Mouse (Mus musculus) kidney, postnatal 14 days (tissue): Measurements from ENCODE around the gene Mink1.
"Not testable (repeated sequence)": the region's sequence is repeated elsewhere in the genome, so short reads cannot be mapped to it uniquely, and the experiment has no call there.

Experiments used
- DNase-seq: peaks from one replicate; pipeline ENCODE4 v3.0.0; 2022; ENCODE audit warnings: mixed read lengths

Mink1 gene

DNA sequence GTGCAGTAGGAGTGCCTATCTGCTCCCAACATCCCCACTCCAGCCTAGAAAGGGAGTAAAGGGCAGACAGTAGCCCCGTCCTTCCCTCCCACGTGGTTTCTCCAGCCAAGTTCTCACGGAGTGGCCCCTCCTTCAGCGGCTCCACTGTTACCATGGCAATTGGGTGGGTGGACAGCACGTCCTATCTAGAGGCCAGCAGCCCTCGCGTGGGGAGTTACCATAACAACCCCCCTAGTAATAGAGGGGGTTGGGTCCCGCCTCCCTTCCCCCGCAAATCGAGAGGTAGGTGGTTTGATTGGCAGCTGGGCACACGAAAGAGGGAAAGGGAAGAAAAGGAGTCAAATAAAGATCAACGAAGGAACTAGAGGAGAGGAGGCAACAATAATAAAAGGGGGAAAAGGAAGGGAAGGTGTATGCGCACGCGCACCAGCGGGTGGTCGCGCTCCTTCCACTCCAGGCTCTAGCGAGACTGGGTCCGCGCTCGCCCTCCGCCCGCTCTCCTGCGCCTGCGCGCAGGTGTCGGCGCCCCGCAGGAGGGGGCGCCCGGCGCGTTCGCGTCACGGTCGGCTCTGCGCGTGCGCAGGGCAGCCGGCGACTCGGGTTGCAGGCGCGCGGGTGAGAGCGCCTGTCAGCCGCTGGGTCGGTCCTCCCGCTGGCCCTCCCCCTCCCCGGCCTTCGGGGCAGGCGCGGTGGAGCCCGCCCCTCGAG is at the start of gene Mink1:
TSS of gene Mink1 (plus strand) at position 595 of the 708 bp plus-strand sequence.
- peak; percentile 95 for DNase-seq

DNA sequence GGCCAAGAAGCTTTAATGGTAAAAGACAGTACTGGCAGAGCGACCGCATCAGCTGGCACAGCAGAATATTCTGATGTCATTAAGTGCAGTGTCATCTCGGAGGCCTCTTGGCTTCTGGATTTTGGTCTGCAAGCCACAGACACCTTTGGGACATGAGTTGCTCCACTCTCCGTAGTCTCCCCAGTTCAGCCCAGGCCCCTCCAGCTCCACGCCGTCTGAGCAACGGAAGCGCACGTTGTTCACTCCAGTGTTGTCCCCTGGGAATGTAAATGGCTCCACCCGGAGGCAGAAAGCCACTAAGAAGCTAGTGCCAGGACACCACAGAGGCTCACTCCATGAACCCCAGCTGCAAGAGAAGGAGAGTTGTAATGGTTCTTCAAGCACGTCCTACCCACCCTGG is 49.2 kb upstream of the Mink1 start:
- no peak for DNase-seq

DNA sequence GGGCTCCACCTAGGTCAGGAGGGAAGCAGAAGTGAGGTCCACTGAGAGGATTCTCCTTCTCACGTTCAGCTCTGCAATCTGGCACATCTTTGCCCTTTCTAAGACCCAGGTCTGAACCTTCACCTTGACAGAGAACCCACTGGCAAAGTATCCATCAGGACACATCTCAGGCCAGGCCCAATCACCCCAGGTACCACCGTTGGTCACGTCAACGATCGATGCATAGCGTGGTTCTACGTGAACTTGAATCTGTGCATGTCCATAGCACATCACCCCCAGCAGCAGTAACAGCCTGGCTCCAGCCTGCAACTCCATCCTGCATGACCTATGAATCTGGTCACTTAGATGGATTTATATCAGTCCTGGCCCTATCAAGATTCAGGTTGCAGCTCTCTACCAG is 48.4 kb upstream of the Mink1 start, which contains the start of gene Vmo1:
TSS of gene Vmo1 (minus strand) at position 329 of the 400 bp plus-strand sequence.
- DNase-seq: no peak

DNA sequence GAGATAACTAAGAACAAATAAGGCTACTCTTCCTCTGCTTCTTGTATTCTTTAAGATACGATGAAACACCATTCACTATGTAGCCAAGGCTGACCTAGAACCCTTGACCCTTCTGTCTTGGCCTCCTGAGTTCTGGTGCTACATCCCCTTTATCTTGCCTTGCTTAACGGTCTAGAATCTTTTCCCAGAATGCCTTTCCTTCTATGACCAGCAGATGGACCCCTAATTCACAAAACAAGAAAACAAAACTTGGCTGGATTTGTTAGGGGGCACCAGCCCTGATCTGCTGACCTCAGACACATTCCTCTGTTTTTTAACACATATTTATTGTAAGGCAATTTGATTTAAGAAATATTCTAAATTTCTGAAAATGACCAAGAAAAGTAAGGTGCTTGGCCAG is 46.3 kb upstream of the Mink1 start:
- DNase-seq: peak; percentile 67

DNA sequence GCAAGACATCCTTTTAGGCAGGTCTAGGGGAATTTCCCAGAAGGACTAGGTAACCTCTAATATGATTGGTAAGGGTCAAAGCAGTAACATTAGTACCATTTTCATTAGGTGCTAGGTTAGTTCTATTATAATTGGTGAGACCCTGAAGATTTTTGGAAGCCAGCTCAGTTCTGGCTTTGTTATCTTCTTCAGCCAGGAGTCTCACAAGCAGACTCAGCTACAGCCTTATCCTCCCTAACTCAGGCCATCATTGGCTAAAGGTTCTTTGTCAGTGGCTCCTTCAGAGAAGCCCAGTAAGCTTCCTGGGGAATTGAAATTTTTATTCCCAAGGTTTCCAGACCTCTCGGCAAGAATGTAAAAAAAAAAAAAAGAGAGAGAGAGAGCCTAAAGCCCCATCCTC is 44.2 kb upstream of the Mink1 start:
- DNase-seq: no peak

DNA sequence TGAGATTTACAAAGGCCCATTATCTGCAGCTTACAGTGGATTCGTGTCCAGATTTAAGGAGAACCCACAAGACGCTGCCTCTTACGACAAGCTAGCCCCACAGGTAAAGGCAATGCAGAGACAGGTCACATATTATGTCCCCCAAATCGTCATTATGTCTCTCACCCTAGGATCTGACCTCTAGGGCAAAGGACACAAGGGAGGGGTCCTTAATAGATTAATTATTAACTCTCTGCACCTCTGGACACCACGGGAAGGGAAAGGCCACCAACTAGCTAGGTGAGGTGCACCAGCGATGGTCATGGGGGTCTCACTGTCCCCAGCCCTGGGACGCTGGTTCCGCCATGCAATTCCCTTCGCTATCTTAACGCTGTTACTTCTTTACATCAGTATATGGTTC is 43.8 kb upstream of the Mink1 start, which contains the start of gene Gltpd2:
TSS of gene Gltpd2 (plus strand) at position 274 of the 400 bp plus-strand sequence.
- DNase-seq: no peak

DNA sequence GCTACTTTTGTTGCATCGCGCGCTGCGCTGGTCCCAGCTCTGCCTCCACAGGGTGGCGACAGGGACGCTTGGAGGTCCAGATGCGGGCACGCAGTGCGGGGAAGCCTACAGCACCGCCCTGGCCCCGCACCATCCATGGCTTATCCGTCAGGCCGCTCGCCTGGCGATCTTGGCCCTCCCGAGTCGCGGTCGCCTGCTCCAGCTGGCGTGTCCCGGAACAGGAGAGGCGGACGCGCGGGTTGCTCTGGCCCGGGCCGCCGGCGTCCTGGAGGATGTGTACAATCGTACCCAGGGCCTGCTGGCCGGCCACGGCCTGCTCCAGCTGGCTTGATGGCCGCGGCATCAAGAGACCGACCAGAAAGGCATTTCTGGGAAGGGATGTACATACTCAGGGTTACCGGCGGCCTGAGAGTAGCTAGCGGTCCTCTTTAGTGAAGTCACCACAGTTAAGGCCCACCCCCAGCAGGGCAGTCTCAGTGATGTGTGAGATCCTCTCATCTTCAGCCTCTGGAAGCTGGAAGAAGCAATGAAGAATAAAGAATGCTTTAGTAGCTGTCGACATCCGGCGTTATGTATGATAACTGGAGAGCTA is 42.4 kb upstream of the Mink1 start:
- peak; percentile 55 for DNase-seq

DNA sequence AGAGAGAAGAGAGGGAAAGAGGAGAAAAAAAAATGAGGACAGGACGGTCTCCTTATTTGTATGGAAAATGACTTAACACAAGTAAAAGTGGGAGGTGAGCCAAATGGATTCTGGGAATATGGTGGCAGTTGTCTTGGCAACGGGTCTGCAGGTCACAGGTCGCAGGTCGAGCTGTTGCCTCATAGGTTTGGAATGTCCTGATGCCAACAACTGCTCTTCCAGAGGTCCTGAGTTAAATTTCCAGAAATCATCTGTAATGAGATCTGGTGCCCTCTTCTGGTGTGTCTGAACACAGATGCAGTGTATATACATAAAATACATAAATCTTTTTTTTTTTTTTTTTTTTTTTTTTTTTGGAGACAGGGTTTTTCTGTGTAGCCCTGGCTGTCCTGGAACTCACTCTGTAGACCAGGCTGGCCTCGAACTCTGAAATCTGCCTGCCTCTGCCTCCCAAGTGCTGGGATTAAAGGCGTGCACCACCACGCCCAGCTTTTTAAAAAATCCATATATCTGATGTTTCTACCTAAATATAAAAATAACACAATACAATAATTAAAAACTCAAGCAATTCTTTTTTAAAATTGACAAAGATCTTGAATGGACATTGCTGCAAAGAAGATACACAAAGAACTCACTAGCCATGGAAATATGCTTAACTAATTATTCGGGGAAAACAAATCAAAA is 39.2 kb upstream of the Mink1 start:
- DNase-seq: not testable (repeated sequence)

DNA sequence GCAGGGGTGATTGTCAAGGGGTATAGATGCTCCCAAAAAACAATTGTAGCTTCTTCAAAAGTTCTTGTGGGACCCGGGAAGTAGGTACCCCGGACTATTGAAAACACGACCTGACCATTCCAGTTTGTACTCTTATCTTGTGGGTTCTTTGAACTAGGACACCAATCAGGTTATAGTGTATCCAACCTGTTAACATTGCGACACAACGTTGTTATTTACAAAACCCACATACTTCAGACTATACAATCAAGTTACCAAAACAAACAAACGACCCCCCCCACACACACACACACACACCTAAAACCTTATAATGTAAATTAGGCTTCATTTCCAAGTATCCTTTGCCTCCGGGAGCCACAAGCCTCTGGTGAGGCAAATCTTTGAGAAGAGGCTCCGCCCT is 37.9 kb upstream of the Mink1 start:
- DNase-seq: no peak

DNA sequence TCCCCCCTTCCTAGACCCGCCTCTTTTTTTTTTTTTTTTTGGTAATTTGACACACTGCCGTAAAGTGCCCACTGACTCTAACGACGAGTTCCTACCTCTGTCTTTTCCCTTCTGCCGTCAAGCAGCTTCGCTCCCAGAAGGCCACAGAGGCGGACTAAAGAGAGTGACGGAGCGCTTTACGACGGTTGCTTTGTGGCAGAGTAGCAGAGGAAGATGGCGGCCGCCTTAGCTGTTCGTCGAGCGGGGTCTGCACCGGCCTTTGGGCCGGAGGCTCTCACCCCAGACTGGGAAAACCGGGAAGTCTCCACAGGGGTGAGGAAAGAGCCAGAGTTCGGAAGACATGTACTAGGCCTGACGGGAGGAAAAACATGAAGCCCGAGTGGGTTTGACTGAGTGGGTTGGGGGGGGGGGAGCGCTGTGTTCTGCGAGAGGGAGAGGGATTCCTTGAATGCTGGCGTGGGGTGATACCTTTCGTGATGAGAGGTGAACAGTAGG is 37.5 kb upstream of the Mink1 start, which contains the start of gene Psmb6:
TSS of gene Psmb6 (plus strand) at position 184 of the 495 bp plus-strand sequence.
- DNase-seq: peak; percentile 96

DNA sequence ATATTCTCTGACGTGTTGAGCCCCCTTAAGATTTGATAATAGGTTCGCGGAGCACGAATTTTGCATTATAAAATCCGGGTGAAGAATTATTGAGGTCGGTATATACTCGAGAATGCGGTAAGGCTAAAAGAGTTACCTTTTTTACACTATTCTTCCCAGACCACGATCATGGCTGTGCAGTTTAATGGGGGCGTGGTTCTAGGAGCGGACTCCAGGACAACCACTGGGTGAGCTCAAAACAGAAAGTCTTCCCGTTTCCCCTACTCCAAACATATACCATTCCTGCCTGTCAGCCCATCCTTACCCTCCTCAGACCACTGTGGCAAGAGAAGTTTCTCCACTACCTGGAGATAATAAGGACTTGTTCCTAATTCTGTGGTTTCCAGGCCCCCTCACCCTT is 37.0 kb upstream of the Mink1 start:
- no peak for DNase-seq

DNA sequence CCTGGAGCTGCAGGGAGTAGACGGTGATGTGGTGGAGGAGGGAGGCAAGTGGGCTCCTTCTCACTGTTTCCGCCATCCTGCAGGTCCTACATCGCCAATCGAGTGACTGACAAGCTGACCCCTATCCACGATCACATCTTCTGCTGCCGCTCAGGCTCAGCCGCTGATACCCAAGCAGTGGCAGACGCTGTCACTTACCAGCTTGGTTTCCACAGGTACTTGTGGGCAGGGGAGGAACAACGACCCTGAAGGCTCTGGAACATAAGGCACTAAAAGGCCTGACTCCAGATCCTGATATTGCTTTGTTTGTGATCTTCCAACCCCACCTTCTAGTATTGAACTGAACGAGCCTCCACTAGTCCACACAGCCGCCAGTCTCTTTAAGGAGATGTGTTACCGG is 36.5 kb upstream of the Mink1 start:
- DNase-seq: no peak

DNA sequence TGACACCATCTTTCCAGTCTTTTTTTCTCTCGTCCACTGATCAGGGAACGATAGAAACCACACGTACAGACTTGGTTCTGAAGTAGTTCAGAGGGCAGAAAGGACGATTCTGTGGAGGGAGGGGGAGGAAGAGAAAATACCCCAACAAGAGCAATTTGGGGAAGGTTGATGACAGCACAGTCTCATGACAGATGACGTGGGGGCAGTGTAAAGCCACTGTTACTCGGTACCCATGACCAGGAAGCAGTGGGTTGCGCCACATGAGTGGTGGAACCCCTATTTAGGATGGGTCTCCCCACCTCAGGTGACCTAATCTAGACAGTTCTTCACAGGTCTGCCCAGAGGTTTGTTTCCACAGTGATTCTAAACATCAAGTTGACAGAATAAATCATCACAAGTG is 34.1 kb upstream of the Mink1 start:
- DNase-seq: no peak

DNA sequence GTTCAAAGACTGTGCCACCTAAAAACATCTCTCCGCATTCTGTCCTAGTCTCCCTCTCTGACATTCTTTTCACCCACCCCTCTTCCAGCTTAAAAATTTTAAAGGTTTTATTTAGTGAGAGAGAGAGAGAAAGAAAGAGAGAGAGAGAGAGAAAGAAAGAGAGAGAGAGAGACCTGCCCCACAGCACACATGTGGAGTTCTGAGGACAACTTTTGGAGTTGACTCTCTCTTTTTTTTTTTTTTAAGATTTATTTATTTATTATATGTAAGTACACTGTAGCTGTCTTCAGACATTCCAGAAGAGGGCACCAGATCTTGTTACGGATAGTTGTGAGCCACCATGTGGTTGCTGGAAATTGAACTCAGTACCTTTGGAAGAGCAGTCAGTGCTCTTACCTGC is 31.6 kb upstream of the Mink1 start:
- DNase-seq: not testable (repeated sequence)

DNA sequence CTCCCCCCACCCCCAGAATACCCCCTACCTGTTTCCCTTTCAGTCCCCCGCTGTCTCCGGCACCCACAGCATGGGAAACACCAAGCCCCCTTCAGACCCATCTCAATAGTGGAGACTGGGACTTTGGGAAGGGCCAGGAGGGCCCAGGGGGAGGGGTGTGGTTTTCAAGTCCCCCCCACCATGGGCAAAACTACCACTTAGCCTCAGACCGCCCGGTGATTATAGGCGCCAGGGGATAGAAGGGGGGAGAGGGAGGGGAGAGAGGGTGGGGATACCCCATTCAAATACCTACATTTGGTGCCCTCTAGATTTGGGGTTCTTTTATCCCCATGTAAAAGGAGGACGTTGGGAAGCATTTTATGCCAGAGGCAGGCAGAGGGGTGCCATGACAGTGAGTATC is 29.8 kb upstream of the Mink1 start, which contains the start of gene Gm40193:
TSS of gene Gm40193 (minus strand) at position 101 of the 400 bp plus-strand sequence.
- DNase-seq: no peak

DNA sequence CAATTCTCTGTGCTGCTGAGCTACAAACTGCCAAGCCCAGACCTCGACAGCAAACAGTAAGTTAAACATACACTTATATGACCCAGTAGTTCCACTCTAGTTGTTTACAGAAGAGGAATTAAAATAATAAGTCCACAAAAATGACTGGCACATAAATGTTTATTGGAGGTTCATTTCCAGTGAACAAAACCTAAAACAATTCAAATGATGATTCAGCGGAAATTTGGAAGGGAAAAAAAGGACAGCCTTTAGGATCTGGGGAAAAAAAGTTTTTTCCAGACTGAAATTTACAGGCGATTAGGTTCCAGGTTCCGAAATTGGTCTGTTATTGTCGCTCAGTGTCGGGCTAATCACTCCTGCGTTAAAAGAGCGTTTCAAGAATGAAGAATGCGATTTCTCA is 23.3 kb upstream of the Mink1 start:
- DNase-seq: no peak

DNA sequence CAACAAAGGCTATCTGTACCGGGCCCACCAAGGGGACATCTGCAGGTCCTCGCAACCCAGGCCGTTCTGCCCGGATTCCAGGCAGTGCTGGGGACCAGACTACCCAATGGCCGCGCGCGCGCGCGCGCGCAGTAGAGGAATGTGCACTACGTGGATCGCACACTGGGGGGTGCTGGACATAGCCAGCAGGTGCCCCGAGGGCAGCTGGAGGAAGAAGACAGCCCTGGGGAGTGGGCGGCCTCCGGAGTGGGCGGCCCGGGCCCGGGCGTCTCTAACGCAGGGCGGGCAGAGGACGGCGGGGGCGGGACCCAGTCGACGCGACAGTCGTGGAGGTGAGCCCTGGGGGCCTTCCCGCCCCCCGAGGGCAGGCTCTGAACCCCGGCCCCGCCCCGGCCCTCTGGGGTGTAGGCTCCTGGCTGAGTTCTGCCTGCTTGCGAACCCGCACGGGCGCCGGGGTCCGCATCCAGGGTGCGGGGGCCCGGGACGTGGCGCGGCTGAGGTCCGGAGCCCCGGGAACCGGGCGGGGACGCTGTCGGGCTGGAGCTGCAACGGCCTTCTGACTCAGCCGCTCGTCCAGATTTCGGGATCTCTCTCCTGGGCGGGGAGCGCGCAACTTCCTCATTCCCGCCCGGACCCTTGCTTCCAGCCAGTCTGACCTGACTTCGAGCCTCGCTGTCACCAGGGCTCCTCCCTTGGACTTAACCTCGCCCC is 22.6 kb upstream of the Mink1 start, which contains the start of gene Pld2:
TSS of gene Pld2 (plus strand) at position 188 of the 711 bp plus-strand sequence.
- peak; percentile 95 for DNase-seq

DNA sequence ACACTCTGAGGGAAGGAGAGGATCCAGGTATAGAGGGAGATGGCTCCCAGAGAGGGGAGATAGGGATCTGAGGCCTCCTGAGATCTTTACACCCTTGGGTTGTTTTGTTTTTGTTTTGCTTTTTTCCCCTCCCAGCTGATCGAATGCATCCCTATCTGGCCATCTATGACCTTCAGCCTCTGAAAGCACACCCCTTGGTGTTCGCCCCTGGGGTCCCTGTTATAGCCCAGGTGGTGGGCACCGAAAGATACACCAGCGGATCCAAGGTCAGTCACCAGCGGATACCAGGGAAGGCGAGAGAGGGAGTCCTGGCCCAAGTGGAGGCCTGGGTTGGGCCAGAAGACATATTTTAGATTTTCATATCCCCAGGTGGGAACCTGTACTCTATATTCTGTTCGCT is 21.8 kb upstream of the Mink1 start:
- DNase-seq: no peak

DNA sequence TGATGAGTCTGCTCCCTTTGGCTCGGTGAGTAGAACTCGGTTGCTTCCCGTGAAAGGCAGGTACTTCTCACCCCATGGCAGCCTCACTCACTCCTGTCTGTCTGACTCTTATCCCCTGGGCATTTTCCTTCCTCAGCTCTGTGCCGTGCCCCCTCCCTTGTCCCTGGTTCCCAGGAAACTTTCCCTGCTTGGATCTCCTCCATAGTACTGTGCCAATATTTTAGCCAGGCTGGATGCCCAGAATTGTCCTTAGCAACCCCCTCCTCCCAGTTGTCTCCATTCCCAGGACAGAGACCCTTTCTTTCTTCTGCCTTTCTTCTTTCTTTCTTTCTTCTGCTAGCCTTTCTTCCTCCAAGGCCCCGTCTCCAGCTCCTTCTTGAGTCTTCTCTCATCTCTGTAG is 21.3 kb upstream of the Mink1 start:
- no peak for DNase-seq

DNA sequence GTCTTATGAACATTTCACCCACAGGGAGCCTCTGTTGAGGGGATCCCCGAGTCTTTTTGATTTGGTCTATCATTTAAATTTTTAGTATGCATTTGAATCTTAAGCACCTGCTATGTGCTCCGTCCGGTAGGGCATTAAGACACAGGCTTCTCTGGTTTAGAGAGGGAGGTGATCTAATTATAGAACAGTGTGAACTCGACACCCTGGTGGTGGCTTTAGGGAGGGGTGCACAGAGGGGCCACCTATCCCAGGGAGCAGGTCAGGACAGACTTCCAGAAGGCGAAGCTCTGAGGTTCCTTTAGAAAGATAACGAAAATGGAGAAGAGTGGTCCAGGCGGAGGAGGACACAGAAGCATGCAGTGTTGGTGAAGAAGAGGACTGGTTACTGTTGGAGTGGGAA is 18.2 kb upstream of the Mink1 start:
- DNase-seq: no peak

DNA sequence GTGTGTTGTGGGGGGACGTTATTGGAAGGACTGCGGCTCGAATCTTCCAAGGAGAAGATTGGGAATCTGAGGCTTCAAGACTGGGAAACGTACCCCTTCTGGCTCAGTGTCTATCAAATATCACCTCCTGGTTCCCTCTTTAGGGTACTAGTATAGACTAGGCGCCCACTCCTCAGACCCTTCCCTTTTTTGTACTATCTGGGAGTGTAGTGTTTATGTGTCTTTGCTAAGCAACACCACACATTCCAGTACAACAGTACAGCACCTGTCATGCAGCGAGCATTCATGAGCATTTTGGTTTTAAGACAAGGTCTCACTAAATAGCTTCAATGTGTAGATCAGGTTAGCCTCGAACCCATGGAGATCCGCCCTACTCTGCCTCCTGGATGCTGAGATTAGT is 11.2 kb upstream of the Mink1 start:
- no peak for DNase-seq

DNA sequence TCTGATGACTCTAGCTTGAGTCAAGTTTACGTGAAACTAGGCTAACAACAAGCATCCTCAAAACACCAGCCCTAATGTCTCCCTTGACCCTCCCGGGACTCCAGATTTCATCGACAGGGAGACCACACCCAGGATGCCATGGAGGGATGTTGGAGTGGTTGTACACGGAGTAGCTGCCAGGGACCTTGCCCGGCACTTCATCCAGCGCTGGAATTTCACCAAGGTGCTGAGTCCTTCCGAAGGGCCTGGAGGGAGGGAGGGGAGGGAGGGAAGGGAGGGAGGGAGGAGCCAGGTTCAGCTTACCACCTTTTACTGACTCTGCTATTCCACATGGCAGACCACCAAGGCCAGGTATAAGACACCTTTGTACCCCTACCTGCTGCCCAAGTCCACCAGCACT is 8.7 kb upstream of the Mink1 start:
- DNase-seq: no peak

DNA sequence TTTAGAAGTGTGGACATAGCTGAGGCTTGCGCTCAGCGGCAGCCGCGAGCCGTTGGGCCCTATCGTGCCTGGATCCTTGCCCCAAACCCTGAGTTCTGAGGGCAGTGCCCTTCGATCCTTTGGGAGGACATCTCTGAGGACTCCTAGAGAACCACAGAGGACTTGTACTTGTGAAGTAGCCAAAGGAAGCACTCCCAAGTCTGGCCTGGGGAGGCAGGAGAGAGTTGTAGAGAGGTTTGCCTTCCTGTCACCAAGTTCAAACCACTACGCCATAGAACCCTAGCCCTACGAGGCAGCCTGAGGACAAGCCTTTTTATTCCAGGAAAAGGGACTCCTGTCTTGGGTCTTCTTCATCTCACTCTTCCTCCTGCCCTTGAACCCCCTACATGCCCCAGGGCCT is 5.1 kb upstream of the Mink1 start:
- DNase-seq: no peak
